Mouse (Mus musculus) T-helper 1 cell (primary cell): ENCODE measurements around the gene Lamc3.

Source experiments
- in situ Hi-C: fragments of 300-600 bp; cut with MboI, MseI; formaldehyde crosslinking; loops from one replicate; pipeline ENCODE4 v1.15.1; 2025; ENCODE audit warnings: high pct_unique_total_duplicates

Lamc3 gene

GRCm38 (mm10) chr2:31934551-31934950 is 47.5 kb downstream of the Lamc3 start:
- in situ Hi-C loops, result no loop called here

DNA sequence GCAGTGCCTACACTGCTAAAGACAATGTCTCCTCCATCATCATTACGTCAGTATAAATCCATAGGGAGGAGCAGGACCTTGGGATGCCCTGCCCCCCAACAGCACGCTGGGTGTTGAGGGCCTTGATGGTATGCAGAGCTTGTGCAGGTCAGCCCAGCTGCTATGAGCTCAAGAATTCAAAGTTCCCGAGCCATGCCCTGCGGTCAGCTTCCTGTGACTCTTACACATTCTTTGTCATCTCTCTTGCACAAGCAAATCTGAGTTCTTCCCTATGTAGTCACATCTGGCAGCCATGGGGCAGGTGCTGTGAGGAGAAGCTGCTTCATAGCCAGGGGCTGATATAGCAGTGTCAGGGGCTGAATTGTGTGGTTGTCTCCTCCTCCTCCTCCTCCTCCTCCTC is 48.0 kb downstream of the Lamc3 start:
- in situ Hi-C loops, result no loop called here

DNA sequence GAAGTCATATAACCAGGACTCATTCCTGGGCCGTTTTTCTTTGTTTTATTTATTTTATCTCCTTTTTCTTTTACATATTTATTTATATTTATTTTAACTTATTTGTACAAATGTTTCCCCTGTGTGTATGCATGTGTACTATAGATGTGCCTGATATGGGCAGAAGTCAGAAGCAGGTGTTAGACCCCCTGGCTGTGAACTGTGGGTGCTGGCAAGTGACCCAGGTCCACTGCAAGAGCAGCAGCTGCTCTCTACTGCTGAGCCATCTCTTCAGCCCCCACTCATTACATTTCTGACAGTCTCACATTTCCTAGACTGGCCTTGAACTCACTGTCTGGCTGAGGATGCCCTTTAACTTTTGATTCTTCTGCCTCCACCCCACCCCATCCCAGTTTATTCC is 51.2 kb downstream of the Lamc3 start:
- in situ Hi-C loops, result no loop called here

DNA sequence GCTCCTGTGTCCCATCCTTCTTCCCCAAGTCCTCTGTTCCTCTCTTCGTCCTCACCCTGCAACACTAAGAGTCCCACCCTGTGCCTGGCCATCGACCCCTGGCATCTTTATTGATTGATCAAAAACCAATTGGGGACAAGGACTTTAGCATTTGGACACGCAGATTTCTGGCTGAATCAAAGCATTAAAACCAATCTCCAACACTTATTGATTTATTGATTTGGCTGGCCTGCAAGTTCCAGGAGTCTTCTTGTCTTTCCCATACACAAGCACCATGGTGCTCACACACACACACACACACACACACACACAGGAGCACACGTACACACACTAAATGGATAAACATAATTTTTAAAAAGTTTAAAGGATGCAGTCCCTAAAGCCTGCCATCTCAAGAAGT is 55.9 kb downstream of the Lamc3 start:
- in situ Hi-C loops, result no loop called here

DNA sequence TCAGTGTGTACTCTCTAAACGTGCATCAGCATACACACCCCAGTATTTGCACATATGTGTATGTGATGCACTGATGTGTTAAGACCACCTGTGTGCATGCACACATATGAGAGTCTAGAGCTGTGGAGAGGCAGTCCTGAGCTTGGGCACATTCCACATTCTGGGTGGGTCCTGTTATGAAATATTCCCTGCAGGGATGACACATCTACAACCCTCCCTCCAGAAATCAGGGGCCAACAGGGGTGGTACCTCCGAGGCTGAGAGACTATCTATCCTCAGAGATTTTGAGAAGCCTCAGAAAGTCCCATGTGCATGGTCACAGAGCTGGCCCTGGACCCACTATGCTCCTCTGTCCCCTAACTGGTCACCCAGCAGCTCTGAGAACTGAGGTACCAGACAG is 58.5 kb downstream of the Lamc3 start:
- in situ Hi-C loops, result no loop called here

GRCm38 (mm10) chr2:31948392-31948791 is 61.3 kb downstream of the Lamc3 start:
- in situ Hi-C loops, result no loop called here

DNA sequence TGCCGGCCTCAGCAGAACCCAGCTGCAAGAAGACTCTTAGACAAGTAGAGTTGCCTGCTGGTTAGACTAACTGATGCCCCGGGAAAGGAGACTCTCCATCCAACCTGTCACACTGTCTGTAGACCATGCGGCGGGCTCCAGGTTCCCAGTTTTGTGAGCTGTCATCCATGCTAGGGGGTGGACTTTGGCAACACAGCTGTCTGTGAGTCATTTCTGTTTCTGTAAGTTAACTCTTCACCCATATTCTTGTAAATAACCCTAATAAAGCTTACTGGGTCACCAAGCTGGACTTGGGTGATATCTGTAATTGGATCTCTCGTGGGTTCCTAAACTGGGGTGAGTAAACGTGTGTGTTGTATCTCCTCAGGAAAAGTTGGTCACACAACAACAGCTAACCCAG is 61.7 kb downstream of the Lamc3 start:
- in situ Hi-C loops, result no loop called here

DNA sequence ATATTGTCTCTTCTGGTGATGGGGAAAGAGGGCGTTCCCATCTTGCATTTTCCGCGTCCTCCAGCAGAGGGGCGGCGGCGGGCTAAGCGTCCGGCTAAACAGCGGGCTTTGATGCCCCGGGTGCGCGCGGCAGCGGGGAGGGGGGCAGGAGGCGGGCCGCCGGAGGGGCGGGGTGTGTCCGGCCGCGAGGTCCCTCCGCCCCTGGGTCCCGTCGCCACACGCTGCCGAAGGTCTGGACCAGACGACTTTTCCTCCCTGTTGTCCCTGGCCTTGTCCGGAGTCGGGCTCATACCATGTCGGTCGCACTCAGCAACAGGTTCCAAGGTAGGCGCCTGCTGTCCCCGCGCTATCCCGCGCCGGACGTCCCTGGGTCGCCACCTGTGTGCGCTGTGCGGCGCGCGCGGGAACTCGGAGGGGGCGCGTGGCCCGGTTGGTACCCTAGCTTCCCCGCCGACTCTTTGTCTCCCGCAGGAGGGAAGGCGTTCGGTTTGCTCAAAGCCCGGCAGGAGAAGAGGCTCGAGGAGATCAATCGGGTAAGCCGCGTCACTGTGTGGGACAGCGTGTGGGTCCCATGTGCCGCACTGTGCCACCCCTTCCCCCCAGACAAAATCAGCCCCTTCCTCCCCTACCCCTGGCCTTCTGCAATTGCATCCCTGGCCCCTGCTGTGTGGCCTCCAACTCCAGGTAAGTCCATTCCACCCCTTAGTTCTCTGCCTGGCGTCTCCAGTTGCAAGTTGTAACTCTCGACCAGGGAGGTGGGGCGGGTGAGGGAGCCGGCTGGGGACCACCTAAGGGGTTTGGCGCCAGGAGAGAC is 63.2 kb downstream of the Lamc3 start, which contains the start of gene Aif1l:
Gene Aif1l (plus strand): TSS at position 82 of the 814 bp plus-strand sequence.
- in situ Hi-C loops, result no loop called here

GRCm38 (mm10) chr2:31950966-31951365 is 63.9 kb downstream of the Lamc3 start:
- in situ Hi-C loops, result no loop called here

DNA sequence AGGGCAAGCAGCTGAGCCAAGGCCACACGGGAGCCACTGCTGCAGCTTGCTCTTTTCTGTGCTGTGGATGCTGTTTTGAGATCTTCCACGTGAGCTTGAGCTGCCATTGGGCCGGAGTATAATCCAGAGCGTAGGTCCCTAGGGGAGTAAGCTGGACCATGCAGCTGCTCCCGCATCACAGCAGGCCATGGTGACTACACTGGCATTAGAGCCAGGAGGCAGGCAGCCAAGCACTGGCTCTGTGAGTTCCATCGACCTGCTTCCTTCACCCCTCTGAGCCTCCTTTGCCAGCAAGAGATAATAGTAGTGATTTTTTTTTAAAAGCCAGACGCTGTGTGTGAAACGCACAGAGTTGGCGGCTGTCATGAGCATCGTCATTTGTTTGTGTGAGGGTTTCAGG is 65.1 kb downstream of the Lamc3 start:
- in situ Hi-C loops, result no loop called here

- in situ Hi-C loops, result no loop called here
These were observed 65.6 kb downstream of the Lamc3 start for GRCm38 (mm10) chr2:31952725-31953124.

DNA sequence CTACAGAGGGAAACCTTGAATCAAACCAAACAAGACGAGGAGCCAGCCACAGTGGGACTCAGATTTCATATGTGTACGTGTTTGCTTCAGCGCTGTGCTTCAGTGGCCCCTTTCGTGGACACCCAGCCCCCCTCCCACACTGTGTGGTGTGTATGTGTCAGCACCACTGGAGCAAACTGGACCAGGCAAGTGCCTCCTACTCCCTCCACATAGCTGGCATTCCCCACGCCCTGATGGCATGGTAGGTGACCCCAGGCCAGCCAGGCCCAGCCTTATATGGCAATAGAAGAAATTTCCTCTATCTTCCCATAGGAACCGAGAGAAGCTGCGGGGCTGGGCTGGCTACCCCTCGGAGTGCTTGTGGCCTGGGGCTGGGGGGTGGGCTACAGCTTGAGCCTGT is 66.6 kb downstream of the Lamc3 start:
- in situ Hi-C loops, result no loop called here

DNA sequence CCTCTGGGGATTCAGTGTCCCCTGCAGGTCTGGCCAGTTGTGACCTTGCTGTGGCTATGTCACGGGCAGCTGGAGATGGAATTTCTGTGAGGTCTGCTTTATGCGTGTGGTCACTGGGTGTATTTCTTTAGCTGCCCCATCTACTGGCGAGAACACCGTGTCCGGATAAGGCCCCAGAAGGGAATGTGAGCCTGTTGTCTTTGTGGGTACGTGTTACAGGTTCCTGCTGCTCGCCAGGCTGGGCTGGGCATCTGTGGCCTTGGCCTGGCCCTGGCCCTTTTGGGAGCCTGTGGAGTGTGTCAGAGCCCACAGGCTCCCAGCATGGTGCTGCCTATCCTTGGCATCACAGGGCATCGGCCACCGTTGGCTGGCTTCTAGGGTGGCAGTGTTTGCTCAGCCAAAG is 67.7 kb downstream of the Lamc3 start:
- in situ Hi-C loops, result no loop called here

GRCm38 (mm10) chr2:31955686-31956085 is 68.6 kb downstream of the Lamc3 start:
- in situ Hi-C loops, result no loop called here

DNA sequence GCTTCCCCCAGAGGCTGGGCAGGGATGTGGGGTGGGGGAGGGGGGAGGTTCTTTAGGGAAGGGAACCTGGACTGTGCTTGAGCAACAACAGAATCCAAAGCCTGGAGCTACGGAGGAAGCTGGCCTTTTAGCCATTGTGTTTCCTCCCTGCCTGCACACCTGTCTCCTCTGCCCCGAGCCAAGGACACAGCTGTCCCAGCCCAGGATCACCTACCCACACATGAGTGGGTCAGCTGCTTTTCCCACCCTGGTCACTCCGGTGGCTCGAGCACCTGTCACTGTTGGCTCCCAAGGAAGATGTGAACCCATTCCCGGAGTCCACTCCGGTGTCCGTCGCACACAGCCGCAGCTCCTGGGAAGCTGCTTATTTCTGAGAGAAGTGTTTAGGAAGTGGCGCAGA is 70.1 kb downstream of the Lamc3 start:
- in situ Hi-C loops, result no loop called here

- in situ Hi-C loops, result no loop called here
These were observed 73.9 kb downstream of the Lamc3 start for GRCm38 (mm10) chr2:31960986-31961385.

DNA sequence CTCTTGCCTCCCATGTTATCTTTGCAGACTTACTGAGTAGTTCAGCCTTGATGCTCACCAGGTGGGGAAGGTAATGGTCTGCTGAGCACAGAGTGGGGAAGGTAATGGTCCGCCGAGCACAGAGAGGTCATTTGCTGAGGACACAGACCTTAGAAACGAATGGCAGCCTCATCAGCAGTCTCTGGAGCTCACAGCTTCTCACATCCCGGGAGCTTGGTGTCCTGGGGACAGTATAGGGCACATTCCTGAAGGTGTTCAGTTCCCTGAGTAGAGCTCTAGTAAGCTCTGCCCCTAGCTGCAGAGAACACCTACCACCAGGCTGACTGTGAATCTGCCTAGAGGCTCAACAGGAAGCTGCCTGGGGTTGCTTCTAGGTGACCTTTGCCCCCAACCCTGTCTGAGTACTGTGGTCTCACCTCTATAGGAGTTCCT is 74.7 kb downstream of the Lamc3 start:
- in situ Hi-C loops, result no loop called here

GRCm38 (mm10) chr2:31962501-31963224 is 75.6 kb downstream of the Lamc3 start:
- in situ Hi-C loops, result no loop called here

GRCm38 (mm10) chr2:31963491-31963890 is 76.4 kb downstream of the Lamc3 start:
- in situ Hi-C loops, result no loop called here

DNA sequence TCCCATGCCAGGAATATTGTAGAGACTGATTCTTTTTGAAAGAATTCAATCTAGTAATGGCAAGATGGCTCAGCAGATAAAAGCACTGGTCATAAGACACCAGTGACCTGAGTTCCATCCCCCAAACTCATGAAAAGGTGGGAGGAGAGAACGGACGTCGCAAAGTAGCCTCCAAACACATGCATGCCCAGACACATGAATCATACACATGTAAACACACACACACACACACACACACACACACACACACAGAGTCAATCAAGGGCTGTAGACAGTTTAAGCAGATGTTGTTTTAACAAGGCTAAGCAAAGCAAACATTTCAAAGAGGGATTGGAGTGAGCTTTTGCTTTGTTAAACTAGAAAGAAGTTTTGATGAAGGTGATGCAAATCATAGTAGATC is 77.1 kb downstream of the Lamc3 start:
- in situ Hi-C loops, result no loop called here

DNA sequence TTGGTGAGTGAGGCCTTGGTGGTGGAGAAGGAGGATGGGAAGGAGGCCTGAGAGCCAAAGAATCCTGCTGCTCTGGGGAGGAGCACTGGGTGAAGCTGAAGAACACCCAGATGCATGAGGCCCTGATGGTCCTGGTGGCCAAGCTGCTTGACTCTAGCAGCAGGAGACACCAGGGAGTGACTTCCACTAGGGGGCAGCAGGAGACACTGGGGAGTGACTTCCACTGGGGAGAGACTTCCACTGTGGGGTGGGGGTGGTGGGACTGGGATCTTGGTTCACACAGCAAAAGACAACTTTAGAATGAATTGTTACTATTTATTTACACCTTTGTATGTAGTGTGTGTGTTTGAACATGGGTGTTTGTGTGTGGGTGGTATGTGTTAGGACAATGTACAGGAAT is 78.0 kb downstream of the Lamc3 start:
- in situ Hi-C loops, result no loop called here

DNA sequence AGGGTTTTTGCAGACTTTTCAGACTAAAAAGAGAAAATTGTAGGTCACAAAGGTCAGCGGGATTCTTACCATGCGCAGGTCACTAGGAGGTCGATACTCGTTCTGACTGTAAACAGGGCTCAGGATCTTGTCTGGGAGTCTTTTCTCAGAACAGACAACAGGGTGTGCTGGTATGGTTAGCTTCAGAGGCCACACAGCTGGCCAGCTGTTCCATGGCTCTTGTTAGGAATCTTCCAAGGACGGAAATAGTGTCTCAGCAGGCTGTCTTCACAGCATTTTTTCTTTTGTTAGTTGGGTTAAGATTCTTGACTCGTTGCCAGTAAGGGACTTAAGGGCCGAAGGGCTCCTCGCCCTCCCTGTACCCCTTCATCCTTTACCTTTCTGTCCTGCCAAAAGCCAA is 79.7 kb downstream of the Lamc3 start:
- in situ Hi-C loops, result no loop called here

- in situ Hi-C loops, result no loop called here
These were observed 85.5 kb downstream of the Lamc3 start for GRCm38 (mm10) chr2:31972589-31972988.
